Mouse (Mus musculus): ENCODE results near the gene Kif2a. TPM values are rescaled to one million over a fixed set of nuclear protein-coding genes. Genes with fewer than 3 reads are reported as not detected.

Gene Kif2a
- total RNA-seq (2021): 10 to 100 TPM; 24.3 to 28.0 TPM
- long read RNA-seq, experiment 1, partial matches to known transcripts: 1 of 3 reads
- long read RNA-seq, experiment 1, other reads (novel, unspliced or antisense): 2 of 3 reads
- long read RNA-seq, experiment 2, partial matches to known transcripts: 2 of 7 reads
- long read RNA-seq, experiment 2, other reads (novel, unspliced or antisense): 3 of 7 reads

DNA sequence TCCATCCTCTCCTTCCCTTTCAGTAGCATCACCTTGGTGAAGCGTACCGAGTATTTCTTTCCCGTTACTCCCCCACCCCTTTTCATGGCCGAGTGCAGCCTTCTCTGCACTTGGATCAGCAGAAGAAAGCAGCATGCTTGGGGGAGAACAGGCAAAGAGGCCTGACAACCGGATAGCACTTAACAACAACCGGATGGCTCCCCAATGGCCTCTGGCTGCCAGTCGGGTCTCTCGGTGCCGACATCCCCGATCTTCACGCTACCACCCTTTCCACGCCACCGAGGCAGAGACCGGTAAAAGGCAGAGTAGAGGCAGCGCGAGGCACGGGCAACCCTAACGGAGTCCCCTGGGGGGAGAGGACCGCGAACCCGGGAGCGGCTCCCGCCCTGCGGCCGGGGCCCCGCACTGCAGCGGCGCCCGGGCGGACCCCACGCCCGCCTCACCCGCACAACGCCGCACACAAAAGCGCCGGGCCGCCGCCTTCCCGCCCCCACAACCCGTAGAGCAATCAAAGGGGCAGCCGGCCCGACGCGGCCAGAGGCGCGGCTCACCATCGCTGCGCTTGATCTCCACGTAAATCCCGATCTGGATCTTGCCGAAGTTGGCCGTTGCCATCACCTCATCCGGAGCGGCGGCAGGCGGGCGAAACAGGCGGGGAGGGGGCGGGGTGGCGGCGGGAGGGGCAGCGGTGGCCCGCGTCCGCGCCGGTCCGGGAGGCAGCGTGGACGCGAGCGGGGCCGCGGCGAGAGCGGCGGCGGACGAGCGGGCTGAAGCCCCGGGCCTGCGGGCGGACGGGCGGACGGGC, at the start of gene Kif2a:
Kif2a (minus strand) TSS at position 666 of the 805 bp plus-strand sequence.
- peak; percentile 52 for DNase-seq

DNA sequence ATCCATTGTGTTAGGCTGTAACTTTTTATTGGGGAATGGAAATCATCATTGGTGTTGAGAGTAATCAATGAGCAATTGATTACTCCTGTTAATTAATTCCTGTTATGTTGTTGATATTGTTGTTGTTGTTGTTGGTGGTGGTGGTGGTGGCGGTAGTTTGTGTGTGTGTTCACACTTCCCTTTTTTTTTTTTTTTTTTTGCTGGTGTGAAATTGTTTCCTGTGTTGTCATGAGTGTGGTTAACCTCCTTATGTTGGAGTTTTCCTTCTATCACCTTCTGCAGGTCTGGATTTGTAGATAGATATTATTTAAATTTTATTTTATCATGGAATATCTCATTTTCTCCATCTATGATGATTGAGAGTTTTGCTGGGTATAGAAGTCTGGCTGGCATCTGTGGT, 47.1 kb upstream of the Kif2a start:
- DNase-seq: no peak

DNA sequence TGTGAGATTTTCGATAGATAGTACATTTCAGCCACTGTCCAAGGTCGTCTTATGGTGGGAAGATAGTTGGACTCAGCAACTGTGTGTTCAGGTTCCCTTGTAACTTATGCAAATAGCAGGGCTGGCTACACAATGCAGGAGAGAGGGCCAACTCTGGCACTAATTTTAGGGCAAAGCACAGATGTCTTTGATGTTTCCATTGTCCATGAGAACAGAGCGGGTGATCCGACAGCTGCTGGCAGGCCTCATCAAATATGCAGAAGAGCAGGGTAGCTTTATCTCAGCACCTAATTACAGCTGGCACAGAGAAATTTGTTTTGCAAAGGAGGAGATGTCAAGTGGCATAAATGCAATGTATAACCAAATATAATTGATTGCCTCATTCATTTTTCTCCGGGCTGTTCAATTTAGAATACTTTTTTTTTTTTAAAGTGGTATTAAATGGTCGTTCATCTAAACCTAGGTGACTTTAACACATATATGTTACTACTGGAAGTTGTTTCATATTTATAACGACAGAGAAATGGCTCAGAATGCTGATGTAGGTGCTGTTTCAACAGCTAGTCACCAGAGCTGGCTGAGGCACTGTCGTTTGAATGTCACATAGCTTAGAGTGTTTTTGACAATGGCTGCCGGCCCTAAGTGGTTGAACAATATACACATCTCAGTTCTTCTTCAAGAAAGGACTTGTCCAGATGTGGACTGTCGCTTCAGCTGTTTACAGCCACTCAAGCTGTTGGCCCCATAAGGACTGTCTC, 43.4 kb upstream of the Kif2a start:
- no peak for DNase-seq

DNA sequence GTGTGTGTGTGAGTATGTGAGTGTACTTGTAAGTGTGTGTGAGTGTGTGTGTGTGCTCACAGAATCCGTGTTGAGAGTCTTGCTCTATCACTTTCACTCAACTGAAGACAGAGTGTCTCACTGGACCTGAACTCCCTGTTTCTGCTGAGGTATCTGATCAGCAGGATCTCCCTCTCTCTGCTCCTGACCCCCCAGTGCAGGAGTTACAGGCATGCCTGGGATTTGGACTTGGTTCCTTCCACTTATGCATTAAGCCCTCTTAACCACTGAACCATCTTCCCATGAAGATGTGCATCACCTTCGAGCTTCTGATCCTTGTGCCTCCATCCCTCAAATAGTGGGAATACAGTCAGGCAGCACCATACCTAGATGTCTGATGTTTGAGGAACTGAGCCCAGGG, 42.3 kb upstream of the Kif2a start:
- no peak for DNase-seq

DNA sequence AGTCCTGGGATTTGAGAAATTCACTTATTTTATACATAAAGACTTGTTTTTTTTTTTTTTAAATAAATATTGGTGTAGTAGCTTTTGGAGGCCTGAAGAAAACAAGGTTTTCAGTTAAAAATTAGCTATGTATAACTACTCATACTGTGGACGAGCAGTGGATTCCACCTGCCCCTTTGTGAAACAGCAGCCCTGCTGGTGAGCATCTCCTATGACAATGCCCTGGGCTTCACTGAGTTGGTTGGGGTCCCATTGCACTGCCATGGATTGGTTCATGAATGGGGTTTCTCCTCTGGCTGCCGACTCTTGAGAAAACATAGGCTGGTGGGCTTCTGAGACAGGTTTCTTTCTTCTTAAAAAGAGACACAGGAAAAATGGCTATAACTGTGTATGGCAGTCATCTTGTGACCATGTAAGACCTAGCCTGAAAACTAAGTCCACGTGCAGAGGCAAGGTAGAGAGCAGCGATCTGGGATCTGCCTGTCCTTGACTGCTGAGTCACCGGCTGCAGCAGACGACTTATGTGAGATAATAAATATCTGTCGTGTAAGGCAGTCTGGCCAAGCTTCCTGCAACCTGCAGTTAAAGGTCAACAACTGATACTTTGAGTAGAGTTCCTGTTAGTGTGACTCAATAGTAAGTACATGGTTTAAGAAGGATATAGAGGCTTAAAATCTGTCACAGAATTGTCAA, 41.3 kb upstream of the Kif2a start:
- DNase-seq: no peak

DNA sequence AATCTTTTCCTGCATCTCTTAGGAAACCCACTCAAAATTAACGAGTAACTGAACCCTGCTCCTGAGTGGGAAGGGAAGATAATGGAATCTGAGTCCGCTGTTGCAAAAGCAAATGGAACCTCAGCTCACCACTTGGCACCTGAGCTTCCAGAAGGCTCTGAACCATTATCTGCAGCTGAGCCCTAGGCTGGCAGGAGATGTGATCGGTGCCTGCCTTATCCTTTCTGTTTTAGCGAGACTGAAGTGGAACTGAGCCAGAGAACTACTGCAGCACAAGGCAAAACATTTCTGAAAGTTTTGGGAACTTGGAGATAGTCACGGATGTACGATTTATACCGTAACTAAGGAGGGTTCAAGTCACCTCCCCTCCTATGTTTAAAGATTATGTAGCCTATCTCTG, 38.2 kb upstream of the Kif2a start:
- no peak for DNase-seq

DNA sequence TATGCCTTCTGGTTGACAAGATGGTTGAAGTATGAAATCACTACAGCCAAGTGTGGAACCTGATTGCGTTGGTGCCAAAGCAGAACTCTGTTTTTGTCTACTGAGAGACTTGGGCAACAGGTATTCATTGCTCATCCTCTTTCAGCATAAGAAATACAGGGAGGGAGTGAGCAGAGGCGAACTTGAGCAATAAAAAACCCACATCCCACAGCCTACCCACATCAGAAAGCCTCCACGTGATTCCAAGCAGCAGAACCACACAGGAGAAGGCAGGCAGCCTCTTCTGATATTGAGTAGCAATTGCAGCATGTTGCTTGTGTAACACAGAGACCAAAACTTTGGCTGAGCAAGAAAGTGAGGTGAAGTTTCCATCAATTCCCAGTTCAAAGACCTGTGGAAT, 37.5 kb upstream of the Kif2a start:
- DNase-seq: no peak

DNA sequence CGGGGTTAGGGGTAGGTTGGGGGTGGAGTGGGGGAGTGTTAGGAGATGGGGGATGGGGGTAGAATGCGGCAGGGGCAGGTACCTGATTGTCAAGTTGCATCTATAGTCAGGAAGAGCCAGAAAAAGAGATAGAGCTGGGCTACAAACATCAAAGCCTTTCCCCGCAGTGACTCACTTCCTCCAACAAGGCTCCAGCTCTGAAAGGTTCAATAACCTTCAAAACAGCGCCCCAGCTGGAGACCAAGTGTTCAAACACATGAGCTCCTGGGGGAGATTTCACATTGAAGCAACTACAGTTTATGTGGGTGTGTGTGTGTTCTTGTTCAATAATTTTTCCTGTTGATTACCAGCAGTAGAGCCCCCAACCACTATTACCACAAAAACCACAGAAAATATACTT, 34.4 kb upstream of the Kif2a start:
- DNase-seq: no peak

DNA sequence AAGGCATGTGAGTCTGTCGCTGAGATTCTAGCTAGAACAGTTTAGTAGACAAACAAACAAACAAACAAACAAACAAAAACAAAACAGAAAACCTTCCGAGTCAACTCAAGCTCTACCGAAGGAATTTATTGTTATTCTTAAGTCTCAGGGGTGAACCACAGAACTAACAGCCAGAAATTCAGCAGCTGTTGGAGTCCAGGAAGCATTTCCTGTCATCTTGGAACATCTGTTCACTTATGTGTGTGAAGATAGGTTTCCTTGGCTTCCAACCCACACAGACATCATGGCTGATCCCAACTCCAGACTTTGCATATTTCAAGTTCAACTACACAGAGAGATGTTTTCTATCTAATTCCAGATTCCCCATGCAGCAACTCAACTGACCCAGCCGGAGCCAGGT, 32.6 kb upstream of the Kif2a start:
- DNase-seq: no peak

DNA sequence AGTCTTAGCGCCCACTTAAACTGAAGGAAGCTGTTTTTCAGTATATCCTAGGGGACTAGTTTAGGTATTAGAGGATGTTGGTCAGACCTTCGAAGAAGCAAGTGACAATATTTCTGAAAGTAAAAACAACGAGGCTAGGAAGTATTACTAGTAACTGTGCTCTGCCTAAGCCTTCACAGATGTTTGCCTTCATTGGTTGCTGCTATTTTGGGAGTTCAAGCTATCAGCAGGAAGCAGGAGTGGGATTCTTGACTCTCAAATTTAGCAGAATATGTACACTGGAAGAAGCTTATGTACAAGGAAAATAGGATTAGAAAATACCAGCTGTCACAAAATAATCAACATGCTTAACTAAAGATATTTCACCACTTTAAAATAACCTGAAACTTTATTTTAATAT, 29.4 kb upstream of the Kif2a start:
- DNase-seq: no peak

DNA sequence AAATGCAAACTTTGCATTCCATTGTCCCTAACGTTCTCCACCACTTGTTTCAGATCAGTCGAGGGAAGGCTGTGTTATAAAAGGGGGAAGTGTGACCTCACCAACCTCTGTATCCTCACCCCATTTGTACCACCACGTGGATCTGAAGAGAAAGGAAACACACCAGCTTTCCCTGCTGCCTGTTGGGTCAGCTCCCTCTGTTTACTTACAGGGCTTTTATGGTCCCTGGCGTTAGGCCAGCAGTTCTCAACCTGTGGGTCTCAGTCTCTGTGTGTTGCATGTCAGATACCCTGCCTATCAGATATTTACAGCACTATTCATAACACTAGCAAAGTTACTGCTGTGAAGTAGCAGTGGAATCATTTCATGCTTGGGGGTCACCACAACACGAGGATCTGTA, 22.3 kb upstream of the Kif2a start:
- DNase-seq: no peak

DNA sequence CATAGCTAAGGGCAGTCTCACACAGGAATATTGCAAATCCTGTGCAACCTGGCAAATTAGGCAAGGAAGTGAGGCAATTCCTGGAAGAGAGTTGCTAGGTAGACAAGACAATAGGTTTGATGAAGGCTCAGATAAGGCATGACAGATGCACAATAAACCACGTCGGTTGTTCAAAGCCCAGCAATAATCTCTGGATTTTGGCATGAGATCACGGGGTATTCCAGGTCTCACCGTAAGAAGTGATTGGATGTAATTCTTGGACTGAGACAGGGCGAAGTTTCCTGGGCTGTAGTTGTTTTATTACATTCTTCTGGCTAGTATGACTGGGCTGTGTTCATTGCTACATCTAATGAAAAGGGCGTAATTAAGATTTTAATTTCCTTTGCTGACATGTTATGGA, 20.6 kb upstream of the Kif2a start:
- no peak for DNase-seq

DNA sequence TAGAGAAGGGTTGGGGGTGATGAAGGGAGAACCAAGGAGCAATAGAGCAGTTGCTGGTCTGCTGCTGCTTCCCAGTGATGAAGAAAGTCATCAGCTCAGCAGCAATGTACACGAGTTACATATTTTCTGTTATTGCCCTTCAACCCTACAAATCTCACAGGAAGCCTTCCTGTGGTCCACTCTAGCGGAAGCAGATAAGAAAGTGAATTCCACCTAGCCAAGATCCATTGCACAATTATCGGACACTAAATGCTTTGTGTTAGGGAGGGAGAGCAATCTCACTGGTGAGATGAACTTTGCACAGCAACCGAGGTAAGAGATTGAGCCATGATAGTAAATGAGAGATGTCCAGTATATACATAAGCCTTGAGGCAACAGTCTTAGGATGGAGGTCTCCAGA, 17.6 kb upstream of the Kif2a start:
- DNase-seq: no peak

DNA sequence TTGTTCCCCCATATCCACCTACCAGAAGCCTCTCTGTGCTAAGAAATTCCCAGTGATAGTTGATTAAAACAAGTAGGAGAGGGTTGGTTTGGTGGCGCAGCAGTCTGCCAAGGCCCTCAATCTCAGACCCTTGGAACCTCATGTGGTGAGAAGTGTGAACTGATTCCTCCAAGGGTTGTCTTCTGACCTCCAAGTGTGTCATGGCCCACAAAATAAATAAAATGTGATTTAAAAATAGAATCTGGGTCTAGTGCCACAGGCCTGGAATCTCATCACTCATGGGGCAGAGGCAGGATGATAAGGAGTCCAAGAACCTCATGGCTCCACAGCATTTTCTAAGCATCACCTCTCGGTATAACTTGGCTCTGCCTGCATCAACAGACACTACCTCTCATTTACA, 16.4 kb upstream of the Kif2a start:
- DNase-seq: no peak

DNA sequence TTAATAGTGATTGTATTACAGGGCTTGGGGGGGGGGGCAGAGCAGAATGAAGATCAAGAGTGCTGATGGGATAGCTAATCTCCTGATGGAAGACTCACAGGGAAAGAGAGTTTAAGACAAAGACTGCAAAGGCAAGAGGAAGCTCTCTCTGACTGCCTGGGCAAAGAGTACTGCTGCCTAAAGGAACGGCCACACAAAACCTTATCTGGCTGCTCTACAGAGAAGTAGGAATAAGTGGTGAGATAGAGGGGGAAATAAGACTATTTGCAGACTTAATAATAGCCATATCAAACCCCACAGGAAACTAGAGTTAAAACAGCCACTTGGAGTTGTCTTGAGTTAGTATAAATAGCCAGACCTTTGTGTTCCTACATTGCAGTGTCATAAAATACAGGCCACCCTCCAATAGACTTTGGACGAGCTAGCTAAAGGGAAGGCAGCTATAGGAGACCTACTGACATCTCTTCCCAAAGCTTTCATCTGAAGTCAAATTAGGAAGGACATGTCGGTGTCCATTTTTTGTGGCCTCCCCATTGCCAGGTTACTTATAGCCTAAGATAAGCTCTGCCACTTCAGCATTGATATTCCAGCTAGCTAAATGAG, 13.7 kb upstream of the Kif2a start:
- no peak for DNase-seq

DNA sequence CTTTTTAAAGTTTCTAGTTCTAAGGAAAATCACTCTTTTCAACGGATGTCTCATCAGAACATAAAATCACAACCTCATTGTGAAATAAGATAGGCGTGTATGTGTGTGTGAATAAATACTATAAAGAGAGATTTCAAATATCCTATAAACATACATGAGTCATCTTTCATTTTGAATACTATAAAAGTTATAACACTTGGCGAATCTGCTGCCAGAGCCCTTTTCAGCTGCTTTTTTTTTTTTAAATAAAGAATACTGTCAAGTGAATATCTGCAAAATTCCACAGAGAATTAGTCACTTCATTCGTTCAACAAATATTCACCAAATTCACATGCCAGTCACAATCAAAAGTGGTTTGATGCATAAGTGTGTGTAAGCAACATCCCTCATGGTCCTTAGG, 13.2 kb upstream of the Kif2a start:
- DNase-seq: no peak

DNA sequence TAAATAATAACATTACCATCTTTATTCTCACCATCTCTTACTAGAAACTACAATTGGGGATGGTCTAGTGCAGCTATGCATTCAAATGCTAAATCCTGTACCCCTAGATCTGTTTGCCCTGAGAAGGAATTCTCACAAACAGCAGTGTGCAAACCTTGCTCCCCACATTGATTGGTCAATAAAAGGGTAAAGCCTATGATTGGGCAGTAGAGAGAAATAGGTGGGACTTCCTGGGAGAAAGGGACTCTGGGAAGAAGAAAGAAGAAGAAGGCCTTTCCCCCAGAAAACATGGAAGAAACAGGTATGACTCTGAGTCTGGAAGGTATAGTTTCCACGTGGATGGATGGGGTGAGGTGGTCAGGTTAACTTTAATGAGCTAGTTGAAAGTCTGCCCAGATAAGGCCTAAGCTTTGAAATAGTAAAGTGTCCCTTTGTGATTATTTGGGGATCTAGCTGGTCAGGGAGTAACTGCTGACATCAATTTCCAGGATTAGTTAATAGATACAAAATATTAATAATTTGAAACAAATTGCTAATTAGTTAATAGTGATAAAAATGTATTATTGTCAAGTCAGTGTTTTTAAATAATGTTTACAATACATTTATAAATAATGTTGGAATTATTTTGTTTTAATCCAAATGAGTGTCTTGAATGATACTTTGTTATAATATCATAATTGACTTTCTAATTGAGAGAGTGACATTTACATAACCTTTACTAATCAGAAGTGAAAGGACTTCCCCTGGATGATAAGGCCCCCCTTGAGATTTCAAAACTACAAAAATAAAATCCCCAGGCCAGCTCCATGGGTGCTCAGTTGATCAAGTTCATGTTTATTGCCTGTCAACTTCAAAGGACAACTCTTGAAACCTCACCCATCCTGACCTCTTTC, 12.3 kb upstream of the Kif2a start:
- no peak for DNase-seq

DNA sequence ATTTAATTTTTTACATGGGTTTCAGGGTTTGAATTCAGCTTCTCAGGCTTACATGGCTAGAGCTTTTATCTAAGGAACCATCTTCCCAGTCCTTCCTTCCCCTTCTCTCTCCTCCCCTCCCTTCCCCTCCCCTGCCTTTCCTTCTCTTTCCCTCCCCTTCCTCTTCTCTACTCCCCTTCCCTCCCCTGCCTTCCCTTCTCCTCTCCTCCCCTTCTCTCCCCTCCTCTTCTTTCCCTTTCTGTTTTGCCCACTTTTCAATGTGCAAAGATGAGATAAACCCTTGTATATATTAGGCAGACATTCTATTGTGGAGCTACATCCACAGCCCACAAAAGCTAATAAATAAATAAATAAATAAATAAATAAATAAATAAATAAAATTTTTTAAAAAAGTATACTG, 9.3 kb upstream of the Kif2a start:
- DNase-seq: no peak

DNA sequence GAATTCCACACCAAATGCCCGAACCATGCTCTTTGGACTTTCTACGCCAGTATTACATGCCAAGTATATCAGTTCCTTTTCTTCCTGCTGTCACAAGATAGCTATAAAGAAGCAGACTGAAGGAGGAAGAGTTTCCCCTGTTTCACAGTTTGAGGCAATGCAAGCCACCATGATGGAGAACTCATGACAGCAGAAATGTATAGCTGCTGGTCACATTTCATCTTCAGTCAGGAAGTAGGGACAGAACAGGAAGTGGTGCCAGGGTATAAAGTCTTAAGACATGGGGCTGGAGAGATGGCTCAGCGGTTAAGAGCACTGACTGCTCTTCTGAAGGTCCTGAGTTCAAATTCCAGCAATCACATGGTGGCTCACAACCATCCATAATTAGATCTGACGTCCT, 5.3 kb upstream of the Kif2a start:
- no peak for DNase-seq

DNA sequence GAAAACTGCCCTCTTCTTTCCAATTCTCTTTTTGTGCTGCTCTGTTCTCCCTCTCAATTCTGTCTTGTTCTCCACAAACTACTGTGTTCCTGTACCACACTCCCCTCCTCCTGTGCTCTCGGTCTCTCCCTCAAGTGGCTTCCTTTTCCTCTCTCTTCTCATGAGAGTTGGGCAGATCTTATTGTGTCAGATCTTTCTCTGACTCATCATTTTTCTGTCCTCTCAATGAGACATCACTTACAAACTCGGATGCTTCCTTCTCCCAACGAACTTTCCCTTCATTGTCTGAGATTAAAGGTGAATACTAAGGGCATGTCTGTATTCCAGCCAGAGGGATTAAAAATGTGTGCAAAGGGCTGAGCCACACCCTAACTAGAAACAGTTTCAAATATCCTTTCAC, 3.7 kb upstream of the Kif2a start:
- no peak for DNase-seq
